In genomic region chr15:79511553-79512320, GRCm38 (mm10) we compare ENCODE assay signal across 8 mouse cellular contexts. TPM values are rescaled to one million over a fixed set of nuclear protein-coding genes. Genes with fewer than 3 reads are reported as not detected.
DNase-seq lines count a peak whose midpoint lies in the region; ATAC-seq and TF ChIP-seq lines count a peak whose summit lies in the region.

No protein-coding gene starts in this region.

- TF ChIP-seq POLR2A in olfactory bulb, adult 2 months (IDR thresholded peaks at IDR 0.05; ENCODE audit: insufficient read depth, low read depth, low read length): no peak; the same call in 1 of the 2 replicates

- H3K36me3 ChIP-seq in forebrain, embryonic 15.5 days: no peaks in the 10 kb centered on the region
- H3K36me3 ChIP-seq in liver, postnatal 0 days (replicated peaks; ENCODE audit: insufficient read depth, low read length): no peaks in the 10 kb centered on the region

- peak; percentile 64 for DNase-seq in ES-CJ7 (ENCODE audit: low read depth, low spot score)
- DNase-seq in cerebellum, adult 11-12 months: peak; percentile 61
- DNase-seq in heart, postnatal 10 days: peak; percentile 90 to 92
- peak; percentile 85 to 94 for DNase-seq in kidney, postnatal 36 days
- DNase-seq in liver, postnatal 0 days: peak; percentile 68
- peak; percentile 64 for DNase-seq in urinary bladder, adult 2 months (ENCODE audit: low spot score)

- H3K4me2 ChIP-seq in forebrain, embryonic 15.5 days (replicated peaks): peak overlapping the region; percentile 73
- peak overlapping the region; percentile 61 for H3K4me2 ChIP-seq in liver, postnatal 0 days (ENCODE audit: low read depth, low read length)

- no peak overlapping the region for H3K27ac ChIP-seq in forebrain, embryonic 15.5 days (replicated peaks)
- H3K27ac ChIP-seq in liver, postnatal 0 days (ENCODE audit: low read depth): no peak overlapping the region
- peak overlapping the region; percentile 98 for H3K27ac ChIP-seq in olfactory bulb, adult 2 months (ENCODE audit: insufficient read depth, low read depth, low read length)

- no peaks in the 10 kb centered on the region for H3K9me3 ChIP-seq in forebrain, embryonic 15.5 days
- H3K9me3 ChIP-seq in liver, postnatal 0 days (ENCODE audit: low read length): no peaks in the 10 kb centered on the region

- no peak for TF ChIP-seq EP300 in liver, postnatal 0 days (IDR thresholded peaks at IDR 0.05; ENCODE audit: low read depth)

- peaks cover 25% of the 10 kb centered on the region for H3K4me1 ChIP-seq in forebrain, embryonic 15.5 days
- H3K4me1 ChIP-seq in liver, postnatal 0 days (ENCODE audit: insufficient read depth): peaks cover 4% of the 10 kb centered on the region; the same call in 1 of the 2 replicates
- H3K4me1 ChIP-seq in olfactory bulb, adult 2 months (ENCODE audit: control insufficient read depth, insufficient read depth, low read length): peaks cover 58% of the 10 kb centered on the region

- peak overlapping the region; percentile 46 for H3K4me3 ChIP-seq in forebrain, embryonic 15.5 days
- H3K4me3 ChIP-seq in liver, postnatal 0 days (ENCODE audit: low read depth, low read length): peak overlapping the region; percentile 35
- peak overlapping the region; percentile 50 for H3K4me3 ChIP-seq in olfactory bulb, adult 2 months (ENCODE audit: insufficient read depth, low read depth, low read length)

- peak; percentile 89 for ATAC-seq in forebrain, embryonic 15.5 days (replicated peaks)
- ATAC-seq in liver, postnatal 0 days: peak; percentile 66

- WGBS in forebrain, embryonic 15.5 days: 1% methylated on average over 61 of the region's 61 CpGs
- 3% methylated on average over 61 of the region's 61 CpGs for WGBS in liver, postnatal 0 days (ENCODE audit: insufficient replicate concordance)
- WGBS in olfactory bulb, adult 2 months: 2% methylated on average over 61 of the region's 61 CpGs

- H3K27me3 ChIP-seq in forebrain, embryonic 15.5 days: peaks cover 59% of the 10 kb centered on the region
- H3K27me3 ChIP-seq in liver, postnatal 0 days (ENCODE audit: insufficient read depth, low read length): peaks cover 86% of the 10 kb centered on the region

- no peak for TF ChIP-seq CTCF in liver, postnatal 0 days (IDR thresholded peaks at IDR 0.05; ENCODE audit: low read depth)
- TF ChIP-seq CTCF in olfactory bulb, adult 2 months (IDR thresholded peaks at IDR 0.05; ENCODE audit: insufficient read depth, low read depth, low read length): no peak

- peak overlapping the region; percentile 20 for H3K9ac ChIP-seq in forebrain, embryonic 15.5 days (replicated peaks)
- no peak overlapping the region for H3K9ac ChIP-seq in liver, postnatal 0 days (replicated peaks)

- intact Hi-C loops in heart, postnatal 10 days (cut with DNase I): no loop called here

RNA-seq across cellular contexts. Expression of gene Kdelr3, which starts 4.5 kb away (rescaled TPM):
- polyA plus RNA-seq in forebrain, embryonic 15.5 days (2015; fragmentation: Nextera tagmentation; extraction: Ambion mirVana): 5.1 and 5.3 TPM in 2 replicates
- total RNA-seq in heart, postnatal 10 days (2021): 10 to 100 TPM; 21.4 to 24.2 TPM
- polyA plus RNA-seq in liver, postnatal 0 days (2015; fragmentation: Nextera tagmentation; extraction: Ambion mirVana): 3.4 and 3.5 TPM in 2 replicates
- polyA plus RNA-seq in olfactory bulb, adult 2 months (2012; ENCODE audit: insufficient read depth, insufficient read length, low replicate concordance, missing spikeins): not detected in 2 replicates
- polyA plus RNA-seq in urinary bladder, adult 2 months (2012; rRNA removed): 48.5 and 54.9 TPM in 2 replicates

RNA-seq across cellular contexts. Expression of gene Kcnj4, which starts 6.7 kb away (rescaled TPM):
- polyA plus RNA-seq in forebrain, embryonic 15.5 days (2015; fragmentation: Nextera tagmentation; extraction: Ambion mirVana): 0.20 and 0.33 TPM in 2 replicates
- total RNA-seq in heart, postnatal 10 days (2021): under 1 TPM; 0.27 to 0.31 TPM
- polyA plus RNA-seq in liver, postnatal 0 days (2015; fragmentation: Nextera tagmentation; extraction: Ambion mirVana): not detected in 2 replicates
- 142 TPM in 1 of 2 replicates, not detected in the other for polyA plus RNA-seq in olfactory bulb, adult 2 months (2012; ENCODE audit: insufficient read depth, insufficient read length, low replicate concordance, missing spikeins)
- polyA plus RNA-seq in urinary bladder, adult 2 months (2012; rRNA removed): 0.04 and 0.07 TPM in 2 replicates

RNA-seq across cellular contexts. Expression of gene Ddx17, which starts 34.8 kb away (rescaled TPM):
- polyA plus RNA-seq in forebrain, embryonic 15.5 days (2015; fragmentation: Nextera tagmentation; extraction: Ambion mirVana): 60.1 and 63.7 TPM in 2 replicates
- 100 to 1,000 TPM; 186 to 188 TPM for total RNA-seq in heart, postnatal 10 days (2021)
- 9.3 and 9.7 TPM in 2 replicates for polyA plus RNA-seq in liver, postnatal 0 days (2015; fragmentation: Nextera tagmentation; extraction: Ambion mirVana)
- polyA plus RNA-seq in olfactory bulb, adult 2 months (2012; ENCODE audit: insufficient read depth, insufficient read length, low replicate concordance, missing spikeins): 399 and 583 TPM in 2 replicates
- polyA plus RNA-seq in urinary bladder, adult 2 months (2012; rRNA removed): 363 and 536 TPM in 2 replicates

RNA-seq across cellular contexts. Expression of gene Csnk1e, which starts 56.4 kb away (rescaled TPM):
- 316 and 323 TPM in 2 replicates for polyA plus RNA-seq in forebrain, embryonic 15.5 days (2015; fragmentation: Nextera tagmentation; extraction: Ambion mirVana)
- total RNA-seq in heart, postnatal 10 days (2021): 10 to 100 TPM; 79.6 to 81.4 TPM
- polyA plus RNA-seq in liver, postnatal 0 days (2015; fragmentation: Nextera tagmentation; extraction: Ambion mirVana): 7.5 and 8.9 TPM in 2 replicates
- not detected in 2 replicates for polyA plus RNA-seq in olfactory bulb, adult 2 months (2012; ENCODE audit: insufficient read depth, insufficient read length, low replicate concordance, missing spikeins)
- polyA plus RNA-seq in urinary bladder, adult 2 months (2012; rRNA removed): 76.7 and 90.3 TPM in 2 replicates

Comparison
In these comparisons a context has a peak if more than half of its experiments do, and no peak if none do; other contexts are left out.
1. RNA of gene Kcnj4, which starts 6.7 kb away (polyA plus RNA-seq): 142 TPM in olfactory bulb, adult 2 months; 0.20 to 0.33 TPM in forebrain, embryonic 15.5 days, 0.04 to 0.07 TPM in urinary bladder, adult 2 months and not detected in liver, postnatal 0 days; every median in the first group is over 10 times any median in the second.
2. Peak in every context shown above with its lines, with median percentiles within 50 percentile points of each other: DNase-seq and H3K4me3 ChIP-seq.